Mouse (Mus musculus) megakaryocyte progenitor cell, adult 5-6 weeks (primary cell): ENCODE results near the gene Grb2. TPM values are rescaled to one million over a fixed set of nuclear protein-coding genes. Genes with fewer than 3 reads are reported as not detected.

ENCODE experiments used
- ATAC-seq: replicated peaks from 2 replicates; pipeline ENCODE4 v1.8.0; 2016; ENCODE audit warnings: mild to moderate bottlenecking, moderate TSS enrichment, inconsistent platforms; ENCODE audit not compliant: poor library complexity
- total RNA-seq, 2 experiments: library from RNA; stranded (forward) in 1 of 2; stranded (reverse) in 1 of 2; fragments of 157-497, 149-512 nt in 1 of 2; fragments of 200-1000 nt in 1 of 2; gene quantifications; 2 replicates each; pipeline versions ENCODE4 v1.2.3 to v1.2.4; 2015 to 2017

Gene Grb2
- total RNA-seq, 2 experiments from 2014 or later = 51.7 to 85.5 TPM

DNA sequence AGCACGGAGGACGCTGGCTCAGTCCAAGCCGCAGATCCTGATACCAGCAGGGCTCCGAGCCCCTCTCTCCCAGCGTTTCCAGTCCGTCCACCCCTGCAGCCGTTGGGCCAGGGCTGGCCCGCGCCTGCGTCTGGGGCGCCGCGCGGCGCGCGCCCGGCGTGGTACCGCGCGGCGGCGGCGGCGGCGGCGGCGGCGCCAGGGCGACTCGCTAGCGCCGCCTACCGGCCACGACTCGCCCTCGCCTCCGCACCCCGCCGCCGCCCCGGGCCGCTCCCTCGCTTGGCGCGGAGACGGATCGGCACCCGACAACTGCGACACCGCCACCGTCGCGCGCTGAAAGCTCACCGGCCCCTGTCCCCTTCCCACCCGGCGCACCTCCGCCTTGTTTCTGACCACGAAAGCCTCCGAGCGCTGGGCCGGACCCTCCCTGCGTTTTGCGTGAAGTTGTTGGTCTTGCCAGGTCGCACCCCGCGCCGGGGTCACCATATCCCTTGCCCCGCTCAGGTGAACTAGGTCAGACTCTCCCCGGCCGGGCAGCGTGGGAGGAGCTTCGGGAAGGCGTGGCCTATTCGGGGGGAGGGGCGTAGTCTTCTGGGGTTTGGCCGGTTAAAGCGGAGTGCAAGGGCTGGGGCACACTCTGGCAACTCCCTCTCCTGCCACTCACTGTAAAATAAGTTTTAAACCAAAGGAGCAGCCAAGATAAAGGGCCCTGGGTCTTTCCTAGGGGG, 95.8 kb downstream of the Grb2 start, which contains the start of gene Mif4gd:
Gene Mif4gd (minus strand): TSS at position 560 of the 728 bp plus-strand sequence.
- ATAC-seq = peak; percentile 87

- peak; percentile 28 for ATAC-seq
Observed at GRCm38 (mm10) chr11:115612059-115612409, 96.4 kb downstream of the Grb2 start.

GRCm38 (mm10) chr11:115611173-115611572, 97.2 kb downstream of the Grb2 start:
- ATAC-seq = no peak

- ATAC-seq = no peak
Observed at GRCm38 (mm10) chr11:115609576-115609975, 98.8 kb downstream of the Grb2 start.

- no peak for ATAC-seq
Observed at GRCm38 (mm10) chr11:115608421-115609399, 99.7 kb downstream of the Grb2 start.

DNA sequence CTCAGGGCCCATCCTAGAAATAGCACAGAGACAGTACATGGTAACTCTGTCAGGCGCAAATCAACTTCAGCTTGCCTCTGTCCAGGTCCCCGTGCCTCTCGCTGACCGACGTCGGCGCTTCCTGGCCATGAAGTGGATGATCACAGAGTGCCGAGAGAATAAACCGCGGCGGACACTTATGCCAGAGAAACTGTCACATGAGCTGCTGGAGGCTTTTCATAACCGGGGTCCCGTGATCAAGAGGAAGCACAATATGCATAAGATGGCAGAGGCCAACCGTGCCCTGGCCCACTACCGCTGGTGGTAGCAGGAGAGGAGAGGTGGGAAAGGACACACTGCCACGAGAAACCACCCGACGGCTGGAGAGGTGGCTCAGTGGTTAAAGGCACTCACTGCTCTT, 101.7 kb downstream of the Grb2 start:
- no peak for ATAC-seq

- peak; percentile 7; the same call in 1 of the 2 replicates for ATAC-seq
Observed at GRCm38 (mm10) chr11:115604304-115604696, 104.1 kb downstream of the Grb2 start.

GRCm38 (mm10) chr11:115603476-115604303, 104.7 kb downstream of the Grb2 start, which contains the start of the genes Mrps7 and Gga3:
TSS of gene Mrps7 (plus strand) at chr11:115603925.
TSS of gene Gga3 (minus strand) at chr11:115604051.
- ATAC-seq = peak; percentile 83

- 0 out of 2 replicates have a peak, but pooled peaks have one; percentile 4 for ATAC-seq
Observed at GRCm38 (mm10) chr11:115603128-115603475, 105.3 kb downstream of the Grb2 start.

DNA sequence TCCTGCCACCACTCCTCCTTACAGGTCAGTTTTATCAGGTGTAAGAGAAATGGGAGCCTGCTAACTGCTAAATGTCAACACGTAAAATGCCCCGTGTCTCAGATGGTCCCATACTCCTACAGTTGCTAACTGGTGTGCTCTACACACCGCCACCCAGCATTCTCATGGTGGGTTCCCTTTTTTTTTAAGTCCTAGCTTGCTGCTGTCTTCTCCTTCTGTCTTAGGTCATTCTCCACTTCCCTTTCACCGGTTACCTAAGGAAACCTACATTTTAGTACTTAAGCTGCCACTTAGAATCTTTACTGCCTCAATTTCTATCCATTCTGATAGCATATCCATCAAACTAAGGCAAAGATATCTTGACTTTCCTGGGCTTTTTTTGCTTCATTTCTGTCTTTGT, 107.2 kb downstream of the Grb2 start:
- ATAC-seq = 0 out of 2 replicates have a peak, but pooled peaks have one; percentile 17

- ATAC-seq = no peak
Observed at GRCm38 (mm10) chr11:115600743-115601142, 107.7 kb downstream of the Grb2 start.

- no peak for ATAC-seq
Observed at GRCm38 (mm10) chr11:115599722-115600121, 108.7 kb downstream of the Grb2 start.

DNA sequence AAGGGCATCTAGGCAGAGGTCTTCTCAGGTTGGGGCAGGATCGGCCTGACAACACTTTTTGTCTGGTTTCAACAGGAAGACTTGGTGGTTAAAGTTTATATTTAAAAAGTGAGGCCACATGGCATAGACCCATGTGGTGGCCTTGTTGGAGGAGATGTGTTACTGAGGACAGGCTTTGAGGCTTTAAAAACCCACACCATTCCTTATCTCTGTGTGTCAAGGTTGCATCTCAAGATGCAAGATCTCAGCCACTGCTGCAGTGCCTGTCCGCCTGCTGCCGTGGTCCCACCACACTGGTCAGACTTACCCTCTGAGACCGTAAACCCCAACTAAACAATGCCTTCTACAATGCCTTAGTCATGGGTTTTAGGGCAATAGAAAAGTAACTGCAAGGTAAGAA, 110.1 kb downstream of the Grb2 start:
- peak; percentile 36 for ATAC-seq

GRCm38 (mm10) chr11:115595209-115595608, 113.2 kb downstream of the Grb2 start:
- no peak for ATAC-seq

Other genes starting within 250 kb of the Grb2 start
- not detected in 2 replicates for gene Slc16a5, start 246.1 kb downstream of the Grb2 start, total RNA-seq (2015)
- gene Slc16a5, start 246.1 kb downstream of the Grb2 start, total RNA-seq (2017) = not detected in 2 replicates
- gene Armc7, start 232.9 kb downstream of the Grb2 start, total RNA-seq (2015) = 4.6 and 5.5 TPM in 2 replicates
- gene Armc7, start 232.9 kb downstream of the Grb2 start, total RNA-seq (2017) = 5.1 and 9.0 TPM in 2 replicates
- 64.1 and 65.0 TPM in 2 replicates for gene Nt5c, start 216.7 kb downstream of the Grb2 start, total RNA-seq (2015)
- 105 and 112 TPM in 2 replicates for gene Nt5c, start 216.7 kb downstream of the Grb2 start, total RNA-seq (2017)
- gene Jpt1, start 194.2 kb downstream of the Grb2 start, total RNA-seq (2015) = 179 TPM in 2 replicates
- 143 and 157 TPM in 2 replicates for gene Jpt1, start 194.2 kb downstream of the Grb2 start, total RNA-seq (2017)
- 682 and 726 TPM in 2 replicates for gene Sumo2, start 172.3 kb downstream of the Grb2 start, total RNA-seq (2015)
- gene Sumo2, start 172.3 kb downstream of the Grb2 start, total RNA-seq (2017) = 483 and 527 TPM in 2 replicates
- 131 and 149 TPM in 2 replicates for gene Nup85, start 144.2 kb downstream of the Grb2 start, total RNA-seq (2015)
- 131 and 147 TPM in 2 replicates for gene Nup85, start 144.2 kb downstream of the Grb2 start, total RNA-seq (2017)
- gene Mrps7, start 104.7 kb downstream of the Grb2 start, total RNA-seq (2015) = 56.9 and 63.7 TPM in 2 replicates
- gene Mrps7, start 104.7 kb downstream of the Grb2 start, total RNA-seq (2017) = 43.2 and 50.3 TPM in 2 replicates
- 27.9 and 28.3 TPM in 2 replicates for gene Gga3, start 104.5 kb downstream of the Grb2 start, total RNA-seq (2015)
- gene Gga3, start 104.5 kb downstream of the Grb2 start, total RNA-seq (2017) = 17.0 and 40.0 TPM in 2 replicates
- gene Mif4gd, start 95.6 kb downstream of the Grb2 start, total RNA-seq (2015) = 20.4 and 27.4 TPM in 2 replicates
- 17.7 and 23.0 TPM in 2 replicates for gene Mif4gd, start 95.6 kb downstream of the Grb2 start, total RNA-seq (2017)
- 8.7 and 10.2 TPM in 2 replicates for gene Slc25a19, start 80.3 kb downstream of the Grb2 start, total RNA-seq (2015)
- gene Slc25a19, start 80.3 kb downstream of the Grb2 start, total RNA-seq (2017) = 15.2 and 18.2 TPM in 2 replicates
- gene Tmem94, start 56.8 kb upstream of the Grb2 start, total RNA-seq (2015) = 18.3 and 19.0 TPM in 2 replicates
- 22.9 and 24.9 TPM in 2 replicates for gene Tmem94, start 56.8 kb upstream of the Grb2 start, total RNA-seq (2017)
- 2.7 and 4.3 TPM in 2 replicates for gene Caskin2, start 105.0 kb upstream of the Grb2 start, total RNA-seq (2015)
- 1.5 and 3.5 TPM in 2 replicates for gene Caskin2, start 105.0 kb upstream of the Grb2 start, total RNA-seq (2017)
- 4.0 and 9.0 TPM in 2 replicates for gene Tsen54, start 106.1 kb upstream of the Grb2 start, total RNA-seq (2015)
- 10.9 and 15.0 TPM in 2 replicates for gene Tsen54, start 106.1 kb upstream of the Grb2 start, total RNA-seq (2017)
- 3.3 and 4.1 TPM in 2 replicates for gene Llgl2, start 115.5 kb upstream of the Grb2 start, total RNA-seq (2015)
- 3.0 and 4.8 TPM in 2 replicates for gene Llgl2, start 115.5 kb upstream of the Grb2 start, total RNA-seq (2017)
- 2.6 and 5.5 TPM in 2 replicates for gene Myo15b, start 149.8 kb upstream of the Grb2 start, total RNA-seq (2015)
- 1.6 and 5.1 TPM in 2 replicates for gene Myo15b, start 149.8 kb upstream of the Grb2 start, total RNA-seq (2017)
- gene Smim5, start 191.4 kb upstream of the Grb2 start, total RNA-seq (2015) = 4.9 and 8.7 TPM in 2 replicates
- 2.8 and 8.2 TPM in 2 replicates for gene Smim5, start 191.4 kb upstream of the Grb2 start, total RNA-seq (2017)
- gene Smim6, start 203.4 kb upstream of the Grb2 start, total RNA-seq (2015) = 0.57 and 1.0 TPM in 2 replicates
- gene Smim6, start 203.4 kb upstream of the Grb2 start, total RNA-seq (2017) = 0.37 and 1.2 TPM in 2 replicates
- 19.1 and 24.5 TPM in 2 replicates for gene Sap30bp, start 224.7 kb upstream of the Grb2 start, total RNA-seq (2015)
- 155 and 199 TPM in 2 replicates for gene Sap30bp, start 224.7 kb upstream of the Grb2 start, total RNA-seq (2017)
- gene Recql5, start 224.9 kb upstream of the Grb2 start, total RNA-seq (2015) = 12.3 and 23.3 TPM in 2 replicates
- gene Recql5, start 224.9 kb upstream of the Grb2 start, total RNA-seq (2017) = 16.0 and 17.7 TPM in 2 replicates